ENCODE assay signal across 16 mouse cellular contexts in genomic region chr16:94079856-94080555, GRCm38 (mm10). TPM values are rescaled to one million over a fixed set of nuclear protein-coding genes. Genes with fewer than 3 reads are reported as not detected.
DNase-seq lines count a peak whose midpoint lies in the region; ATAC-seq and TF ChIP-seq lines count a peak whose summit lies in the region.
"Had no signal": no experiment of that assay in that cellular context is flagged by ENCODE, and none has a peak within 500 bp of the region (broad histone marks: within the 10 kb centered on the region; RNA-seq: fewer than 3 reads in every experiment).

No protein-coding gene starts in this region.

- ATAC-seq in forebrain, embryonic 11.5 days (replicated peaks; ENCODE audit: low FRiP score): no peak
- no peak for ATAC-seq in forebrain, embryonic 12.5 days (ENCODE audit: low FRiP score)
- ATAC-seq in midbrain, embryonic 11.5 days (ENCODE audit: low FRiP score): no peak
- no peak for ATAC-seq in midbrain, embryonic 13.5 days
- no peak for ATAC-seq in limb, embryonic 11.5 days (ENCODE audit: insufficient number of reproducible peaks, low FRiP score, low TSS enrichment, low read depth)
- ATAC-seq: hindbrain, postnatal 0 days had no signal

- H3K27me3 ChIP-seq in forebrain, embryonic 11.5 days (ENCODE audit: control insufficient read depth, insufficient read depth, low read length): peaks cover 92% of the 10 kb centered on the region
- peaks cover 97% of the 10 kb centered on the region for H3K27me3 ChIP-seq in forebrain, embryonic 12.5 days
- peaks cover 100% of the 10 kb centered on the region for H3K27me3 ChIP-seq in midbrain, embryonic 11.5 days (ENCODE audit: control insufficient read depth, insufficient read depth, low read length)
- peaks cover 99% of the 10 kb centered on the region for H3K27me3 ChIP-seq in midbrain, embryonic 13.5 days
- H3K27me3 ChIP-seq in limb, embryonic 11.5 days (ENCODE audit: control insufficient read depth, insufficient read depth, low read length): peaks cover 95% of the 10 kb centered on the region
- H3K27me3 ChIP-seq in cerebellum, adult 2 months (ENCODE audit: control insufficient read depth, insufficient read depth, low read length): peaks cover 27% of the 10 kb centered on the region
- H3K27me3 ChIP-seq: CH12.LX had no signal

- no peak overlapping the region for H3K4me3 ChIP-seq in forebrain, embryonic 11.5 days (ENCODE audit: low read depth, low read length)
- H3K4me3 ChIP-seq in forebrain, embryonic 12.5 days (replicated peaks): no peak overlapping the region
- no peak overlapping the region for H3K4me3 ChIP-seq in midbrain, embryonic 11.5 days (ENCODE audit: low read depth, low read length)
- no peak overlapping the region for H3K4me3 ChIP-seq in midbrain, embryonic 13.5 days (replicated peaks)
- H3K4me3 ChIP-seq in limb, embryonic 11.5 days (ENCODE audit: low read depth, low read length): no peak overlapping the region
- H3K4me3 ChIP-seq in cerebellum, adult 2 months (replicated peaks; ENCODE audit: insufficient read depth, low read depth, low read length): no peak overlapping the region
- H3K4me3 ChIP-seq: heart, adult 2 months had no signal

- DNase-seq in forebrain, embryonic 11.5 days (ENCODE audit: low spot score): peak; percentile 63
- DNase-seq in midbrain, embryonic 11.5 days (ENCODE audit: low spot score, missing footprints): peak; percentile 91
- peak; percentile 48 for DNase-seq in limb, embryonic 11.5 days (ENCODE audit: low spot score)
- DNase-seq in lung, postnatal 25 days (ENCODE audit: low spot score): no peak
- no peak for DNase-seq in cerebellum, adult 2 months
- DNase-seq: adrenal gland, adult 8-10 months; cerebellum, adult 18-20 months; heart, adult 2 months; heart, postnatal 14 days; thymus, postnatal 36 days had no signal

- H3K9ac ChIP-seq in forebrain, embryonic 11.5 days (ENCODE audit: low read length): no peak overlapping the region
- H3K9ac ChIP-seq in forebrain, embryonic 12.5 days: no peak overlapping the region
- H3K9ac ChIP-seq in midbrain, embryonic 11.5 days (ENCODE audit: low read length): no peak overlapping the region
- H3K9ac ChIP-seq in midbrain, embryonic 13.5 days (replicated peaks): no peak overlapping the region
- H3K9ac ChIP-seq in limb, embryonic 11.5 days (ENCODE audit: low read length): no peak overlapping the region
- H3K9ac ChIP-seq: liver, embryonic 14.5 days had no signal

- TF ChIP-seq CTCF in cerebellum, adult 2 months (IDR thresholded peaks at IDR 0.05; ENCODE audit: borderline replicate concordance, insufficient read depth, low read depth, low read length): no peak

- WGBS in forebrain, embryonic 11.5 days: under 1% methylated on average over 13 of the region's 13 CpGs
- under 1% methylated on average over 13 of the region's 13 CpGs for WGBS in forebrain, embryonic 12.5 days
- WGBS in midbrain, embryonic 11.5 days: 1% methylated on average over 13 of the region's 13 CpGs
- WGBS in midbrain, embryonic 13.5 days: 2% methylated on average over 13 of the region's 13 CpGs
- under 1% methylated on average over 13 of the region's 13 CpGs for WGBS in limb, embryonic 11.5 days
- 5% methylated on average over 13 of the region's 13 CpGs for WGBS in cerebellum, adult 2 months

- no peaks in the 10 kb centered on the region for H3K36me3 ChIP-seq in forebrain, embryonic 11.5 days (ENCODE audit: control insufficient read depth, insufficient read depth, low read length)
- no peaks in the 10 kb centered on the region for H3K36me3 ChIP-seq in forebrain, embryonic 12.5 days (replicated peaks)
- H3K36me3 ChIP-seq in midbrain, embryonic 11.5 days (ENCODE audit: control insufficient read depth, insufficient read depth, low read length): no peaks in the 10 kb centered on the region
- H3K36me3 ChIP-seq in midbrain, embryonic 13.5 days: no peaks in the 10 kb centered on the region
- no peaks in the 10 kb centered on the region for H3K36me3 ChIP-seq in limb, embryonic 11.5 days (ENCODE audit: control insufficient read depth, insufficient read depth, low read length)

- no peaks in the 10 kb centered on the region for H3K9me3 ChIP-seq in forebrain, embryonic 11.5 days (ENCODE audit: control insufficient read depth, low read length)
- no peaks in the 10 kb centered on the region for H3K9me3 ChIP-seq in forebrain, embryonic 12.5 days
- 0 out of 2 replicates have a peak, but pooled peaks cover 2% of the 10 kb centered on the region for H3K9me3 ChIP-seq in midbrain, embryonic 11.5 days (ENCODE audit: control insufficient read depth, low read length)
- H3K9me3 ChIP-seq in midbrain, embryonic 13.5 days: no peaks in the 10 kb centered on the region
- H3K9me3 ChIP-seq in limb, embryonic 11.5 days (ENCODE audit: control insufficient read depth, low read length): no peaks in the 10 kb centered on the region

- H3K4me2 ChIP-seq in forebrain, embryonic 11.5 days (ENCODE audit: low read depth, low read length, severe bottlenecking): no peak overlapping the region
- H3K4me2 ChIP-seq in forebrain, embryonic 12.5 days: no peak overlapping the region
- no peak overlapping the region for H3K4me2 ChIP-seq in midbrain, embryonic 11.5 days
- H3K4me2 ChIP-seq in midbrain, embryonic 13.5 days (replicated peaks): no peak overlapping the region
- no peak overlapping the region for H3K4me2 ChIP-seq in limb, embryonic 11.5 days (ENCODE audit: low read depth, severe bottlenecking)

- H3K4me1 ChIP-seq in forebrain, embryonic 11.5 days (replicated peaks; ENCODE audit: control insufficient read depth, insufficient read depth, low read length): peaks cover 13% of the 10 kb centered on the region
- H3K4me1 ChIP-seq in forebrain, embryonic 12.5 days: peaks cover 13% of the 10 kb centered on the region
- H3K4me1 ChIP-seq in midbrain, embryonic 11.5 days (ENCODE audit: control insufficient read depth, insufficient read depth, low read length): peaks cover 8% of the 10 kb centered on the region; the same call in 1 of the 2 replicates
- peaks cover 9% of the 10 kb centered on the region for H3K4me1 ChIP-seq in midbrain, embryonic 13.5 days (replicated peaks)
- H3K4me1 ChIP-seq in limb, embryonic 11.5 days (ENCODE audit: control insufficient read depth, insufficient read depth, low read length): peaks cover 7% of the 10 kb centered on the region
- no peaks in the 10 kb centered on the region for H3K4me1 ChIP-seq in cerebellum, adult 2 months (ENCODE audit: control insufficient read depth, insufficient read depth, low read length)

- no peak overlapping the region for H3K27ac ChIP-seq in forebrain, embryonic 11.5 days (ENCODE audit: low read depth, low read length)
- no peak overlapping the region for H3K27ac ChIP-seq in forebrain, embryonic 12.5 days
- no peak overlapping the region for H3K27ac ChIP-seq in midbrain, embryonic 11.5 days (ENCODE audit: low read depth, low read length)
- H3K27ac ChIP-seq in midbrain, embryonic 13.5 days: no peak overlapping the region
- no peak overlapping the region for H3K27ac ChIP-seq in limb, embryonic 11.5 days (replicated peaks; ENCODE audit: low read depth, low read length)
- H3K27ac ChIP-seq in cerebellum, adult 2 months (ENCODE audit: insufficient read depth, low read length): no peak overlapping the region
- H3K27ac ChIP-seq: heart, adult 2 months; hindbrain, postnatal 0 days; liver, embryonic 14.5 days had no signal

- TF ChIP-seq POLR2A in cerebellum, adult 2 months (IDR thresholded peaks at IDR 0.05; ENCODE audit: borderline replicate concordance, insufficient read depth, low read length): no peak

RNA-seq across cellular contexts. Expression of gene Sim2, which starts 4.7 kb away (rescaled TPM):
- 1.2 and 1.3 TPM in 2 replicates for polyA plus RNA-seq in forebrain, embryonic 11.5 days (2014; fragmentation: Nextera tagmentation; extraction: Ambion mirVana)
- polyA plus RNA-seq in forebrain, embryonic 12.5 days (2016; fragmentation: Nextera tagmentation; extraction: Ambion mirVana): 1.1 and 1.8 TPM in 2 replicates
- 1.8 and 2.3 TPM in 2 replicates for polyA plus RNA-seq in midbrain, embryonic 11.5 days (2014; fragmentation: Nextera tagmentation; extraction: Ambion mirVana)
- 0.24 and 0.44 TPM in 2 replicates for polyA plus RNA-seq in midbrain, embryonic 13.5 days (2015; fragmentation: Nextera tagmentation; extraction: Ambion mirVana)
- 2.6 and 2.7 TPM in 2 replicates for polyA plus RNA-seq in limb, embryonic 11.5 days (2014; fragmentation: Nextera tagmentation; extraction: Ambion mirVana)
- 0.05 and 0.30 TPM in 2 replicates for polyA plus RNA-seq in cerebellum, adult 2 months (2012; rRNA removed)
- polyA plus RNA-seq: hindbrain, postnatal 0 days; large intestine, adult 2 months had no signal

Comparison
In these comparisons a context has a peak if more than half of its experiments do, and no peak if none do; other contexts are left out.
1. DNase-seq: peak in forebrain, embryonic 11.5 days (single experiment), midbrain, embryonic 11.5 days (single experiment) and limb, embryonic 11.5 days (single experiment); none in lung, postnatal 25 days (single experiment) and cerebellum, adult 2 months (0 of 2).